Mouse (Mus musculus): ENCODE measurements around the gene Gm10972.
"Not testable (repeated sequence)": the region's sequence is repeated elsewhere in the genome, so short reads cannot be mapped to it uniquely, and the experiment has no call there.

GRCm38 (mm10) chr3:94659142-94659748, 16.3 kb downstream of the Gm10972 start:
- not testable (repeated sequence) for TF ChIP-seq TCF12 (IDR thresholded peaks at IDR 0.05; ENCODE audit: low read depth, low read length); CHD2 (IDR thresholded peaks at IDR 0.05; ENCODE audit: low read length); SIN3A (IDR thresholded peaks at IDR 0.05; ENCODE audit: low read length); ELF1 (IDR thresholded peaks at IDR 0.05; ENCODE audit: low read depth, low read length); CTCF (IDR thresholded peaks at IDR 0.05 in 2 of 3, conservative IDR thresholded peaks at IDR 0.05 in 1 of 3; ENCODE audit: control insufficient read depth in 1 of 3, insufficient read depth in 1 of 3, low read depth in 2 of 3, low read length in 3 of 3, poor library complexity in 1 of 3, severe bottlenecking in 1 of 3); ZKSCAN1 (IDR thresholded peaks at IDR 0.05; ENCODE audit: low read depth, low read length); HCFC1 (IDR thresholded peaks at IDR 0.05; ENCODE audit: low read depth, low read length); POLR2A (IDR thresholded peaks at IDR 0.05; ENCODE audit: control insufficient read depth in 1 of 2, insufficient read depth in 1 of 2, low read depth in 1 of 2, low read length in 2 of 2, poor library complexity in 1 of 2); ZNF384 (IDR thresholded peaks at IDR 0.05; ENCODE audit: low read depth, low read length); TAL1 (IDR thresholded peaks at IDR 0.05; ENCODE audit: low read length); GATA1 (IDR thresholded peaks at IDR 0.05; ENCODE audit: low read depth, low read length)

All from MEL (cell line).